Mouse (Mus musculus) liver, adult 2 months (tissue): Measurements from ENCODE around the gene Zdhhc7. TPM values are rescaled to one million over a fixed set of nuclear protein-coding genes. Genes with fewer than 3 reads are reported as not detected.

Experiments used
- DNase-seq: peaks from one replicate; pipeline ENCODE4 v3.0.0-alpha.2; 2011; ENCODE audit warnings: low read depth, low spot score; ENCODE audit errors: extremely low read depth
- H3K27ac ChIP-seq: fragments of 200-500 bp; replicated peaks from 2 replicates; pipeline ENCODE4 v1.5.1; 2012; ENCODE audit warnings: low read depth, mild to moderate bottlenecking, control low read depth, inconsistent platforms, low read length; ENCODE audit not compliant: insufficient read depth
- H3K27me3 ChIP-seq: fragments of 200-500 bp; 2 replicates; pipeline ENCODE4 v1.6.1; 2012; ENCODE audit warnings: mild to moderate bottlenecking, moderate library complexity, low read length, inconsistent platforms; ENCODE audit not compliant: control insufficient read depth, insufficient read depth
- H3K36me3 ChIP-seq: fragments of 200-500 bp; 2 replicates; pipeline ENCODE4 v1.6.1; 2012; ENCODE audit warnings: low read length, inconsistent platforms; ENCODE audit not compliant: control insufficient read depth, insufficient read depth
- H3K4me1 ChIP-seq: fragments of 200-500 bp; 2 replicates; pipeline ENCODE4 v1.6.1; 2011; ENCODE audit warnings: low read length; ENCODE audit not compliant: control insufficient read depth, insufficient read depth
- H3K4me3 ChIP-seq: fragments of 200-500 bp; 2 replicates; pipeline ENCODE4 v1.5.1; 2011; ENCODE audit warnings: low read depth, mild to moderate bottlenecking, control low read depth, low read length, moderate library complexity; ENCODE audit not compliant: insufficient read depth
- H3K79me2 ChIP-seq: fragments of 200-500 bp; 2 replicates; pipeline ENCODE4 v1.6.1; 2012; ENCODE audit warnings: inconsistent platforms, mild to moderate bottlenecking, low read length, moderate library complexity; ENCODE audit not compliant: control insufficient read depth, insufficient read depth
- H3K9ac ChIP-seq: fragments of 200-500 bp; 2 replicates; pipeline ENCODE4 v1.6.1; 2012; ENCODE audit warnings: low read depth, mild to moderate bottlenecking, control low read depth, inconsistent platforms, low read length
- CTCF ChIP-seq: fragments of 200-500 bp; IDR thresholded peaks from 2 replicates; pipeline ENCODE4 v1.5.1; 2011; ENCODE audit warnings: low read depth, low read length, control low read depth
- POLR2A ChIP-seq: fragments of 200-500 bp; IDR thresholded peaks from 2 replicates; pipeline ENCODE4 v1.6.1; 2011; ENCODE audit warnings: low read length, control low read depth; ENCODE audit not compliant: insufficient read depth; ENCODE audit errors: extremely low read depth
- WGBS: fragments of 180-500 bp; shearing (Covaris S2); methylation state at CpG from one replicate; pipeline ENCODE4 v1.1.7; 2018; 5-methylcytosine and 5-hydroxymethylcytosine counted together
- polyA plus RNA-seq: library from polyadenylated mRNA; depleted of rRNA; stranded (reverse); fragments of >200 nt; gene quantifications from 2 replicates; pipeline ENCODE4 v1.2.3, GENCODE M21; 2012
- total RNA-seq: library from RNA; depleted of rRNA; stranded (reverse); fragments of >200 nt; gene quantifications from 2 replicates; pipeline ENCODE4 v1.2.3, GENCODE M21; 2014

Gene Zdhhc7
- total and polyA plus RNA-seq, 2 experiments = 9.6 to 25.4 TPM

GRCm38 (mm10) chr8:120119429-120119828, 18.1 kb upstream of the Zdhhc7 start:
- Histone ChIP-seq H3K79me2 (0 out of 2 replicates have a peak, but pooled peaks cover 3% of the 10 kb centered on the region), H3K4me3 (no peak overlapping the region), H3K9ac (peak overlapping the region; percentile 20; the same call in 1 of the 2 replicates), H3K4me1 (peaks cover 5% of the 10 kb centered on the region; the same call in 1 of the 2 replicates), H3K27ac (no peak overlapping the region), H3K27me3 (no peaks in the 10 kb centered on the region), H3K36me3 (no peaks in the 10 kb centered on the region)
- no peak for DNase-seq
- TF ChIP-seq CTCF (no peak), POLR2A (no peak)
- 72% methylated on average over 3 of the region's 3 CpGs for WGBS

- no peak overlapping the region for H3K27ac ChIP-seq
- H3K27me3 ChIP-seq = no peaks in the 10 kb centered on the region
- H3K79me2 ChIP-seq = 0 out of 2 replicates have a peak, but pooled peaks cover 3% of the 10 kb centered on the region
- TF ChIP-seq CTCF (no peak), POLR2A (no peak)
- no peak for DNase-seq
- WGBS = 76% methylated on average over 5 of the region's 5 CpGs
- H3K4me3 ChIP-seq = no peak overlapping the region
- peaks cover 5% of the 10 kb centered on the region; the same call in 1 of the 2 replicates for H3K4me1 ChIP-seq
- no peaks in the 10 kb centered on the region for H3K36me3 ChIP-seq
- H3K9ac ChIP-seq = no peak overlapping the region
These were observed 17.6 kb upstream of the Zdhhc7 start for GRCm38 (mm10) chr8:120118847-120119246.

GRCm38 (mm10) chr8:120118162-120118561, 16.9 kb upstream of the Zdhhc7 start:
- Histone ChIP-seq H3K9ac (no peak overlapping the region), H3K27ac (no peak overlapping the region), H3K4me3 (no peak overlapping the region), H3K4me1 (peaks cover 5% of the 10 kb centered on the region; the same call in 1 of the 2 replicates), H3K27me3 (no peaks in the 10 kb centered on the region), H3K79me2 (0 out of 2 replicates have a peak, but pooled peaks cover 3% of the 10 kb centered on the region), H3K36me3 (no peaks in the 10 kb centered on the region)
- TF ChIP-seq CTCF (no peak), POLR2A (no peak)
- 67% methylated on average over 9 of the region's 9 CpGs for WGBS
- no peak for DNase-seq

- 71% methylated on average over 7 of the region's 7 CpGs for WGBS
- H3K79me2 ChIP-seq = 0 out of 2 replicates have a peak, but pooled peaks cover 3% of the 10 kb centered on the region
- no peak overlapping the region for H3K27ac ChIP-seq
- no peak overlapping the region for H3K4me3 ChIP-seq
- TF ChIP-seq POLR2A (no peak), CTCF (no peak)
- H3K4me1 ChIP-seq = peaks cover 9% of the 10 kb centered on the region
- H3K36me3 ChIP-seq = no peaks in the 10 kb centered on the region
- DNase-seq = no peak
- no peaks in the 10 kb centered on the region for H3K27me3 ChIP-seq
- no peak overlapping the region for H3K9ac ChIP-seq
These were observed 15.3 kb upstream of the Zdhhc7 start for GRCm38 (mm10) chr8:120116600-120116999.

GRCm38 (mm10) chr8:120114315-120114841, 13.1 kb upstream of the Zdhhc7 start:
- DNase-seq = no peak
- H3K4me3 ChIP-seq = peak overlapping the region; percentile 70
- peaks cover 9% of the 10 kb centered on the region for H3K4me1 ChIP-seq
- no peak overlapping the region for H3K27ac ChIP-seq
- H3K36me3 ChIP-seq = no peaks in the 10 kb centered on the region
- peak overlapping the region; percentile 82 for H3K9ac ChIP-seq
- TF ChIP-seq CTCF (no peak), POLR2A (no peak)
- no peaks in the 10 kb centered on the region for H3K79me2 ChIP-seq
- whole genome bisulfite sequencing = 2% methylated on average over 46 of the region's 46 CpGs
- H3K27me3 ChIP-seq = no peaks in the 10 kb centered on the region

- WGBS = 0% methylated on average over 47 of the region's 61 CpGs
- no peaks in the 10 kb centered on the region for H3K27me3 ChIP-seq
- TF ChIP-seq POLR2A = peak; percentile 82
- TF ChIP-seq CTCF = no peak
These were observed 12.5 kb upstream of the Zdhhc7 start, which contains the start of gene 6430548M08Rik for GRCm38 (mm10) chr8:120113758-120114255. 6430548M08Rik (plus strand) TSS chr8:120114152.

More at GRCm38 (mm10) chr8:120113758-120114255, 12.5 kb upstream of the Zdhhc7 start, which contains the start of gene 6430548M08Rik:
- Histone ChIP-seq H3K4me3 (peak within 1 kb of the TSS; percentile 70), H3K4me1 (peaks cover 9% of the 10 kb centered on the region), H3K27ac (peak within 1 kb of the TSS; percentile 94), H3K9ac (peak within 1 kb of the TSS; percentile 82), H3K79me2 (no peaks in the 10 kb centered on the region), H3K36me3 (no peaks in the 10 kb centered on the region)
- peak; percentile 96 for DNase-seq
